Mouse (Mus musculus): Measurements from ENCODE around the gene Aagab. TPM values are rescaled to one million over a fixed set of nuclear protein-coding genes. Genes with fewer than 3 reads are reported as not detected.
A peak's percentile ranks its signal among the peaks of the same experiment; 100 is the strongest.

The Aagab gene
- polyA plus RNA-seq (2015; fragmentation: Nextera tagmentation; extraction: Ambion mirVana): 63.4 and 66.0 TPM in 2 replicates

DNA sequence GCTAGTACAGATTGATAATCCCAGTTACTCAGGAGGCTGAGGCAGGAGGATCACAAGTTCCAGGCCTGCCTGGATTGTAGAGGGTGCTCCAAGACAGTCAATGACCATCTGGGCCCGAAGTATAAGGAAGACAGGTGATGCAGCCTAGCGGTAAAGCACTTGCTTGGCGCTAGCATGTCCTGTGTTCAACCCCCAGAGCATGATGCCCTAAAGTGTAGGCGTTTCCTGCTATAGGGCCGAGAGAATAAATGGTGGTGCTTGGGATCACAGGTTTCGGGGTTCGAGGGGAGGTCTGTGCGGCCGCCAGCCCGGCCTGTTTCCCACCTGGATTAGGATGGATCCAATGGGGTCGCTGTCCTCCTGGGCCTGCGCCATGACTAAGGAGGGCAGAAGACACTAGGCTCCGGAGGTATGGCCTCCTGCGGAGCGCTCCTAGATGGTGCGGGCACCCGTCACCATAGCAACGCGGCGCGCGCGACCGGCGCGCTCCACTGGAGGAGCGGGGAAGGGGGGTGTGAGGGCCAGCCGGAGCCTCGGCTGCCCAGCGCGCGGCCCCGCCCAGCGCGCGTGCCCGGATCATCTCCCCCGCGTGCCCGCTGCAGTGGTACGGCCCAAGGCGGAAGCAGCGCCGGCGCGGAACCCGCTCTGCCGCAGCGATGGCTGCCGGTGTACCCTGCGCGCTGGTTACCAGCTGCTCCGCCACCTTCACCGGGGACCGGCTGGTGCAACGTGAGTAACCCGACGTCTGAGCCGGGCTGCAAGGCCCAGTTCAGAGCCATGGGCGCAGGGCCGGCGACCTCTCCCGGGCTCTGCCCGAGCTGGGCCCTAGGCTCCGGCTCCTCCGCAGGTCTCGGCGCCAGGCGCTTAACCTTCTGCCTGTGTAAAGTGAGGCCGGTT is at the start of gene Aagab, which contains the start of gene Iqch:
TSS of gene Aagab (plus strand) at position 618 of the 897 bp plus-strand sequence.
TSS of gene Iqch (minus strand) at position 451 of the 897 bp plus-strand sequence.
- ATAC-seq: peak; percentile 98

DNA sequence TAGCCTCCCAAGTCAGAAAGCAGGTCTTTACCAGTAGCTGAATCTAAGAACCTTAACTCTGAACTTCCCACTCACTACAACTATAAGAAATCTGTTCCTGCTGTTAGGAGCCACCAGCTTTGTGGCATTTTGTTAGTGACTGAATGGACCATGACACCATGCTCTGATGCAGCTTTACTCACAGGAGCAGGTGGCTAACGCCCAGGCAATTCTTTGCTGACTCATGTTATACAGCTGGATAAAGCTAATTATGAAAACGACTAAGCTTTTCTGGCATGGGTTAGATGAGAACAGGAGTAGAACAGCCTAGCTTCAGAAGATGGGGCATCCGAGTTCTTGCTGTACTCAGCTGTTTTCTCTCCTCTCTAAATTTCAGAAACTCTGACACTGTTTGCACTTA is 48.8 kb upstream of the Aagab start:
- WGBS: 75% methylated on average over 3 of the region's 3 CpGs
- Histone ChIP-seq H3K9ac (ENCODE audit: low read depth, low read length) (no peak overlapping the region), H3K27me3 (replicated peaks; ENCODE audit: control insufficient read depth, insufficient read depth, low read length) (no peaks in the 10 kb centered on the region), H3K36me3 (ENCODE audit: control insufficient read depth, insufficient read depth, low read length) (no peaks in the 10 kb centered on the region), H3K9me3 (ENCODE audit: control insufficient read depth, low read length) (no peaks in the 10 kb centered on the region), H3K27ac (ENCODE audit: low read depth, low read length) (no peak overlapping the region), H3K4me2 (ENCODE audit: low read length) (no peak overlapping the region), H3K4me1 (ENCODE audit: control insufficient read depth, insufficient read depth, low read depth, low read length) (no peaks in the 10 kb centered on the region; the same call in 1 of the 2 replicates), H3K4me3 (ENCODE audit: low read length) (no peak overlapping the region)
- ATAC-seq: no peak

More for the DNA sequence above, at the start of gene Aagab, which contains the start of gene Iqch:
- peaks cover 14% of the 10 kb centered on the region for H3K4me1 ChIP-seq (ENCODE audit: control insufficient read depth, insufficient read depth, low read depth, low read length)
- no peaks in the 10 kb centered on the region for H3K9me3 ChIP-seq (ENCODE audit: control insufficient read depth, low read length)
- 2% methylated on average over 58 of the region's 70 CpGs for WGBS
- no peaks in the 10 kb centered on the region for H3K27me3 ChIP-seq (replicated peaks; ENCODE audit: control insufficient read depth, insufficient read depth, low read length)
- peak within 1 kb of the TSS; percentile 92 for H3K9ac ChIP-seq (ENCODE audit: low read depth, low read length)
- peak within 1 kb of the TSS; percentile 77 for H3K27ac ChIP-seq (ENCODE audit: low read depth, low read length)
- peak within 1 kb of the TSS; percentile 58 for H3K4me2 ChIP-seq (ENCODE audit: low read length)
- H3K36me3 ChIP-seq (ENCODE audit: control insufficient read depth, insufficient read depth, low read length): no peaks in the 10 kb centered on the region
- peak within 1 kb of the TSS; percentile 96 for H3K4me3 ChIP-seq (ENCODE audit: low read length)

DNA sequence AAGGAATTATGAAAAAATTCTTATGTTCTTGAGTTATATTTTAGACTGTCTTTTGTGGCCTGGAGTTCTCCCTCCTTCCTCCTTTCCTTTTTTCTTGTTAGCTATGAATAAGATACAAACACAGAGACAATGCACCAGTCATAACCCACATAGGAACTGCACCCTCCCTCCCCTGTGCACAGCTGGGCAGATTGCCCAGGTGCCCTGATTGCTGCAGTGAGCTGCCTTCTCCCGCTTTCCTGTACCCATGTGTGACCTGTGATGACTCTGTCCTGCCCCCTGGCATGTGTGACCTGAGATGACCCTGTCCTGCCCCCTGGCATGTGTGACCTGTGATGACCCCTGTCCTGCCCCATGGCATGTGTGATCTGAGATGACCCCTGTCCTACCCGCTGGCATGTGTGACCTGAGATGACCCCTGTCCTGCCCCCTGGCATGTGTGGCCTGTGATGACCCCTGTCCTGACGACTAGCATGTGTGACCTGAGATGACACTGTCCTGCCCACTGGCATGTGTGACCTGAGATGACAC is 46.9 kb upstream of the Aagab start:
- Histone ChIP-seq H3K27me3 (replicated peaks; ENCODE audit: control insufficient read depth, insufficient read depth, low read length) (no peaks in the 10 kb centered on the region), H3K4me1 (ENCODE audit: control insufficient read depth, insufficient read depth, low read depth, low read length) (no peaks in the 10 kb centered on the region; the same call in 1 of the 2 replicates), H3K9ac (ENCODE audit: low read depth, low read length) (no peak overlapping the region), H3K4me2 (ENCODE audit: low read length) (no peak overlapping the region), H3K27ac (ENCODE audit: low read depth, low read length) (no peak overlapping the region), H3K36me3 (ENCODE audit: control insufficient read depth, insufficient read depth, low read length) (no peaks in the 10 kb centered on the region), H3K9me3 (ENCODE audit: control insufficient read depth, low read length) (no peaks in the 10 kb centered on the region), H3K4me3 (ENCODE audit: low read length) (no peak overlapping the region)
- WGBS: 56% methylated on average over 3 of the region's 3 CpGs
- no peak for ATAC-seq

DNA sequence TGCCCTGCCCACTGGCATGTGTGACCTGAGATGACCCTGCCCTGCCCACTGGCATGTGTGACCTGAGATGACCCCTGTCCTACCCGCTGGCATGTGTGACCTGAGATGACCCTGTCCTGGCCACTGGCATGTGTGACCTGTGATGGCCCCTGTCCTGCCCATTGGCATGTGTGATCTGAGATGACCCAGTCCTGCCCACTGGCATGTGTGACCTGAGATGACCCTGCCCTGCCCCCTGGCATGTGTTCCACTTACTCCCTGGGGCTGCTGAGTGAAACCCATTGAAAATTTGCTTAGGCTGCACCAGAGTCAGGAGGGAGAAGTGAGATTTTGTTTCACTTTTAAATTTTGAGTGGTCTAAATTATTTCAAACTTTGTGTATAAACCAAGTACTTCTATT is 46.1 kb upstream of the Aagab start:
- Histone ChIP-seq H3K4me2 (ENCODE audit: low read length) (no peak overlapping the region), H3K4me3 (ENCODE audit: low read length) (no peak overlapping the region), H3K36me3 (ENCODE audit: control insufficient read depth, insufficient read depth, low read length) (no peaks in the 10 kb centered on the region), H3K4me1 (ENCODE audit: control insufficient read depth, insufficient read depth, low read depth, low read length) (no peaks in the 10 kb centered on the region; the same call in 1 of the 2 replicates), H3K9ac (ENCODE audit: low read depth, low read length) (no peak overlapping the region), H3K9me3 (ENCODE audit: control insufficient read depth, low read length) (no peaks in the 10 kb centered on the region), H3K27ac (ENCODE audit: low read depth, low read length) (no peak overlapping the region), H3K27me3 (replicated peaks; ENCODE audit: control insufficient read depth, insufficient read depth, low read length) (no peaks in the 10 kb centered on the region)
- ATAC-seq: no peak
- 69% methylated on average over 1 of the region's 1 CpGs for WGBS

DNA sequence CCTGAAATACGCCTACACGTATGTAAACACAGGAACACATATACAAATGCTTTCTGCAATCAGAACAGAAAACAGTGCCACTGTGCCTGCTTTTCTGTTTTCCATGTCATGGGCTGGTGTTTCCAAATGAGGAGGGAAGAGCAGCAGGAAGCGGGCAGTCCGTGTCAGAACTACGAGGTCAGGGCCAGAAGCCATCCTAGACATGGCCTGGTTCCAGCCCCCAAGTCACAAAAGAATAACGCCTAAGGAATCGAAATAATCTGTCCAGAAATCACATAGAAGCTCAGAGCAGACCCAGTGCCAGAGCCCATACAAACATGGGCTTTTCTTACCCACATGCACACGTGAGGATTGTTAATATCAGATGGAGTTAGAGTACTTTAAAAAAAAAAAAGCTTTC is 45.5 kb upstream of the Aagab start:
- H3K4me2 ChIP-seq (ENCODE audit: low read length): no peak overlapping the region
- no peaks in the 10 kb centered on the region; the same call in 1 of the 2 replicates for H3K4me1 ChIP-seq (ENCODE audit: control insufficient read depth, insufficient read depth, low read depth, low read length)
- ATAC-seq: no peak
- 79% methylated on average over 8 of the region's 8 CpGs for WGBS
- H3K9me3 ChIP-seq (ENCODE audit: control insufficient read depth, low read length): no peaks in the 10 kb centered on the region
- H3K36me3 ChIP-seq (ENCODE audit: control insufficient read depth, insufficient read depth, low read length): no peaks in the 10 kb centered on the region
- H3K27me3 ChIP-seq (replicated peaks; ENCODE audit: control insufficient read depth, insufficient read depth, low read length): no peaks in the 10 kb centered on the region
- no peak overlapping the region for H3K9ac ChIP-seq (ENCODE audit: low read depth, low read length)
- H3K4me3 ChIP-seq (ENCODE audit: low read length): no peak overlapping the region
- no peak overlapping the region for H3K27ac ChIP-seq (ENCODE audit: low read depth, low read length)

DNA sequence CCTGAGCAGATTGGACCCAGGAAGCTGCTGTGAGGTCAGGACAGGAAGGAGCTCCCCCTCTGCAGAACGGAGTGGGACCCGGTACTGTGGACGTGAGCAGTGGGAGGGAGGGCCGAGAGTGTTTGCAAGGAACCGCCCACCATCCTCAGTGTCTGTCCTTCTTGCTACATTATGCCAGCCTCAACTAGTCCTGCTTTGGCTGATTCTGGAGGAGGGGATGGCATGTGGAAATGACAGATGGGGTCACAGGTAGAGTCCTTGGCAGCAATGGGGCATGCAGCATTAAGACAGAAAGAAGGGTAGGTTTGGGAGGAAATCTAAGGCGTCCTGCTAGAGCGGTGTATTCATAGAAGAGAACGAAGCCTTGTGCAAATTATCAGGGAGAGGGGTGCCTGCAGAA is 40.5 kb upstream of the Aagab start:
- no peaks in the 10 kb centered on the region; the same call in 1 of the 2 replicates for H3K4me1 ChIP-seq (ENCODE audit: control insufficient read depth, insufficient read depth, low read depth, low read length)
- H3K4me3 ChIP-seq (ENCODE audit: low read length): no peak overlapping the region
- H3K36me3 ChIP-seq (ENCODE audit: control insufficient read depth, insufficient read depth, low read length): no peaks in the 10 kb centered on the region
- 58% methylated on average over 8 of the region's 8 CpGs for WGBS
- no peak overlapping the region for H3K9ac ChIP-seq (ENCODE audit: low read depth, low read length)
- H3K27ac ChIP-seq (ENCODE audit: low read depth, low read length): no peak overlapping the region
- no peak overlapping the region for H3K4me2 ChIP-seq (ENCODE audit: low read length)
- no peaks in the 10 kb centered on the region for H3K9me3 ChIP-seq (ENCODE audit: control insufficient read depth, low read length)
- no peaks in the 10 kb centered on the region for H3K27me3 ChIP-seq (replicated peaks; ENCODE audit: control insufficient read depth, insufficient read depth, low read length)
- no peak for ATAC-seq

DNA sequence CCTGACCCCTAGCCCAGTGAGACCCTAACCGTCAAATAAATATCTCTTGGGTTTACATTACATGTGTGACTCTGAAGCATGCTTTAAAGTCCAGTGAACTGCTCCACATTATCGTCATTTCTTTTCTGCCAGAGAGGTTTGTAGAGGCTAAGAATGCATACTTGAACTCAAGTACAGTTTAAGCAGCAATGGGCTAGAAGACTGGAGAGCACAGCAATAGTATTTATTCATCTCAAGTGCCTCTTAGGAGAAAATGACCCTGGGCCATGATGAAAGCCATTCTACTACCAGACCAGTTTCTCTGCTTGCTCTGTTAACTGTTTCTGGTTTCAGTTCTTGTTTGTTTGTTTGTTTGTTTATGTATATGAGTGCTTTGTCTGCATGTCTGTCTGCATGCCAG is 39.0 kb upstream of the Aagab start:
- 83% methylated on average over 2 of the region's 2 CpGs for WGBS

DNA sequence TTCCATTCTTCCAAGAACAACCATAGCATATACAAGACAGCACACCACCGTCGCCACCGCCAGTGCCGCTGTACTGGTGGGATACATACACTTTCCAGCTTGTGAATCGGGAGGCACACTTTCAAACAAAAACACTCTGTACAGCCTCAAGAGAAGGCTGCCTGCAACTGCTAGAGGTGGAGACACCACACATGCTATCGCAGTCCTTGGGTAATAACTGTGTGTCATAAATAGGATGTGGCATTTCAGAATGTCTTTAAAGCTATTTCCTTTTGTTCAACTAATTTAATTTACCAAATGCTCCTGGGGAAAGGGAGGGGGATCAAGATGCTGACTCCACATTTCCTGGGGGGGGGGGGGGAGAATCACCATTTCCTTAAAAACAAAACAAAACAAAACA is 34.1 kb upstream of the Aagab start:
- Histone ChIP-seq H3K4me2 (ENCODE audit: low read length) (no peak overlapping the region; the same call in 1 of the 2 replicates), H3K4me3 (ENCODE audit: low read length) (no peak overlapping the region), H3K36me3 (ENCODE audit: control insufficient read depth, insufficient read depth, low read length) (no peaks in the 10 kb centered on the region), H3K9me3 (ENCODE audit: control insufficient read depth, low read length) (no peaks in the 10 kb centered on the region), H3K27me3 (replicated peaks; ENCODE audit: control insufficient read depth, insufficient read depth, low read length) (no peaks in the 10 kb centered on the region), H3K9ac (ENCODE audit: low read depth, low read length) (no peak overlapping the region), H3K27ac (ENCODE audit: low read depth, low read length) (no peak overlapping the region), H3K4me1 (ENCODE audit: control insufficient read depth, insufficient read depth, low read depth, low read length) (peaks cover 10% of the 10 kb centered on the region)
- no peak for ATAC-seq
- WGBS: 56% methylated on average over 6 of the region's 6 CpGs

More for the DNA sequence above, 39.0 kb upstream of the Aagab start:
- Histone ChIP-seq H3K4me1 (ENCODE audit: control insufficient read depth, insufficient read depth, low read depth, low read length) (peaks cover 4% of the 10 kb centered on the region), H3K9me3 (ENCODE audit: control insufficient read depth, low read length) (no peaks in the 10 kb centered on the region), H3K36me3 (ENCODE audit: control insufficient read depth, insufficient read depth, low read length) (no peaks in the 10 kb centered on the region), H3K27me3 (replicated peaks; ENCODE audit: control insufficient read depth, insufficient read depth, low read length) (no peaks in the 10 kb centered on the region), H3K4me2 (ENCODE audit: low read length) (no peak overlapping the region), H3K9ac (ENCODE audit: low read depth, low read length) (no peak overlapping the region), H3K27ac (ENCODE audit: low read depth, low read length) (no peak overlapping the region), H3K4me3 (ENCODE audit: low read length) (no peak overlapping the region)
- ATAC-seq: no peak

DNA sequence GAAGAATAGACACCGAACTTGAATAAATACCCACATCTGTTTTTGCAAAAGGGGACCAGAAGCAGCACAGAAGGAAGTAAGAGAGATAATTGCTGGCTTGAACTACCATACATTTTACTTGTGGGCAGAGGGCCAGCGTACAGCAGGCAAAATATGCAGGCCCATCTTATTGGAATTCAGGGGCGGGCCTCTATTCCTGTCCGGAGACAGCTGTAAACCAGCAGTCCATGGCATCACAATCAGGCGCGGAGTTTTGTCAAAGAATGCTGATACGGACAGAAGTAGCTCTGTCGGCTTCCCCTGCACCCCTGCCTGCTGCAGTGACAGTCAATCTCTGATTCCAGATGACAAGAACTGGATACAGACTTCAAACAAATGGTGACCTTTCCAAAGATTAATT is 33.7 kb upstream of the Aagab start:
- 0 out of 2 replicates have a peak, but pooled peaks have one; percentile 42 for ATAC-seq
- no peak overlapping the region; the same call in 1 of the 2 replicates for H3K4me2 ChIP-seq (ENCODE audit: low read length)
- H3K9me3 ChIP-seq (ENCODE audit: control insufficient read depth, low read length): no peaks in the 10 kb centered on the region
- no peak overlapping the region for H3K9ac ChIP-seq (ENCODE audit: low read depth, low read length)
- H3K36me3 ChIP-seq (ENCODE audit: control insufficient read depth, insufficient read depth, low read length): no peaks in the 10 kb centered on the region
- H3K4me1 ChIP-seq (ENCODE audit: control insufficient read depth, insufficient read depth, low read depth, low read length): peaks cover 10% of the 10 kb centered on the region
- H3K4me3 ChIP-seq (ENCODE audit: low read length): no peak overlapping the region
- 17% methylated on average over 8 of the region's 8 CpGs for WGBS
- no peak overlapping the region for H3K27ac ChIP-seq (ENCODE audit: low read depth, low read length)
- H3K27me3 ChIP-seq (replicated peaks; ENCODE audit: control insufficient read depth, insufficient read depth, low read length): no peaks in the 10 kb centered on the region
